Mouse (Mus musculus) thymus, postnatal 10 days (tissue): ENCODE measurements around the gene Srcin1.
A peak's percentile ranks its signal among the peaks of the same experiment; 100 is the strongest.

Experiments
- DNase-seq, 2 experiments: peaks; one replicate each; pipeline ENCODE4 v3.0.0; 2021; ENCODE audit warnings: low spot score in 2 of 2

Srcin1 gene

DNA sequence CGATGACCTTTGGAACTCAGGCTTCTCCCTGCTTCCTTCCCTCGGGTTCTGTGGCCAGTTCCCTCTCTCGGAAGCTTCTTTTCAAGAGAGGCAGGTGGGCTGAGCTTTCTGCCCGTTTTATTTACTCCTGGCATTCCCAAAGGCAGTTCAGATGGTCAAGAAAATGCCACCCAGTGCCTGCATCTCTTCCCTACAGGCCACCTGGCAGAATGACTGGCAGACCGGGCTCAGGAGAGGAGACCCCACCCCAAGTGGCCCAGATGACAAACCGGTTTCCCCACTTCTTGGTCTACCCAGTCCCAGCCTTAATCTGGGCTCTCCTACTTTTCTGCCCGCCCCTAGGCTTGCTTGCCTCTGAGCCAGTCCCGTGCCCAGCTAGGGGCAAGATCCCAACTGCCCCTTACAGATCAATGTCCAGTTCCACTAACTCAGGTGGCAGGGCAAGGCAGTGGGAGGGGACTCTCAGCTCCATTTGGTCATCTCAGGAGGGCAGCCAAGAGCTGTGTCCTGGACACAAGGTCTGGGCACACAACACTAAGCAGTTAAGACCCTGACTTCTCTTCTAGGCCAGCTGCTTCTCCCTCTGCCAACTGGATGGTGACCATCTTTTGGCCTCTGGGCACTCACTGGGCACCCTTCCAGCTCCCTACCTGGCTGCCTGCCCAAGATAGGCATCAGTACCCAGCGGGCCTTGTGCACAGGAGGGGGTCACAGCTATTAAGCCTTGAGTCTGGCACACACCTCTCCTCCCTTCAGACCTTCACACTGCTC, at the start of gene Srcin1:
Gene Srcin1, minus strand, starts transcription at position 51 of the 771 bp plus-strand sequence.
- DNase-seq: no peak

GRCm38 (mm10) chr11:97625551-97625950, 49.6 kb upstream of the Srcin1 start:
- DNase-seq: no peak

GRCm38 (mm10) chr11:97623166-97623565, 47.2 kb upstream of the Srcin1 start:
- no peak for DNase-seq

GRCm38 (mm10) chr11:97622440-97622839, 46.5 kb upstream of the Srcin1 start:
- DNase-seq: peak; percentile 18 to 62

GRCm38 (mm10) chr11:97619391-97619795, 43.4 kb upstream of the Srcin1 start:
- peak in 1 of 2 experiments; percentile 19 for DNase-seq

DNA sequence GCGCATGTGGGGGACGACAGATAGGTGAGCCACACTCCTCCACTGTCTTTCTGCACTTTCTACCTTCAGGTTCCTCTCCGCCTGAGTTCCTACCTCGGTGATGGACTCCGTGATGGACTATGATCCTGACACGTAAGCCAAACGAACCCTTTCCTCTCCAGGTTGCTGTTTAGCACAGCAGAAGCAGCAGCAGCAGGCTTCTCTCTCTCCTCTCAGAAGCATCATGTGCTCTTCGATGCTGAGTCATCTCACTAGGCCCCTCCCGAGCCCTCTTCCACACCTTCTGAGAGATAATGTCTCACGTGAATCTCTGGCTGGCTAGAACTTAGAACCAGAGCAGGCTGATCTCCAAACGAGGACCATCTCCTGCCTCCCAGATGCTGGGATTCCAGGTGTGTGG, 42.4 kb upstream of the Srcin1 start:
- no peak for DNase-seq

- no peak for DNase-seq
Observed at GRCm38 (mm10) chr11:97615276-97615675, 39.3 kb upstream of the Srcin1 start.

DNA sequence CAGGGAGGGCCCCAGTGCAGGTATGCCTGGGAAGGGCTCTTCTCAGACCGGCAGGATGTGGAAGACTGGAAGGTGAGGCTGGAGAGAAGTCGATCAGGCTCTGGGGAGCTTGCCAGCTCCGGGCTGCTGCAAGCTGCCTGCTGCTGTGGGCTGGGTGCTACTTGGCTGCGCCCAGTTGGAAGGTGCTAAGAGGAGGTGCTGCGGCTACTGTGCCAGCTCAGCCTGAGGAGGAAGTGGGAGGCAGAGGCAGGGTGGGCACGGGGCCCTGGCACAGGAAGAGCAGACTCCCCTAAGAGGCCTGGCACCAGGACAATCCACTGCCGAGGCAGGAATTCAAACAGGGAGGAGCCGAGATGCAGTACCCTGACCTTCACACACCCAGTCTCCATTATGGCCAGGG, 35.1 kb upstream of the Srcin1 start:
- DNase-seq: no peak

DNA sequence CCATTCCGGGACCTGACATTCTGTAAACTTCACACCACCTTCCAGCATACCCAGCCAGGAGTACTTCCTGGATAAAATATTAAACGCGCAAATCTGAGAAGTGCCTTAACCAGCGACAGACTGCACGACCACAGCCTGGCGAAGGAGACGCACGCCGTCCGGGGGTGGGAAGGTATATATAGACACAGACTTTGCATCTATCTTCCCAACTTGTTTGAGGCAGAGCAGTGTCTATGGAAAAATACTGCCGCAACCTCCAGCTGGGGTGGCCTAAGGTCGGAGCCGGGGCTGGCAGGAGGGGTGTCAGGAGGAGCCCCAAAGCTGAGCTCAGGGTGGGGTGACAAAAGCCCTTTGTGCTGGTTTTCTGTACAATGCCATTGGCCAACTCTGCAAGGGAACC, 33.8 kb upstream of the Srcin1 start:
- no peak for DNase-seq

DNA sequence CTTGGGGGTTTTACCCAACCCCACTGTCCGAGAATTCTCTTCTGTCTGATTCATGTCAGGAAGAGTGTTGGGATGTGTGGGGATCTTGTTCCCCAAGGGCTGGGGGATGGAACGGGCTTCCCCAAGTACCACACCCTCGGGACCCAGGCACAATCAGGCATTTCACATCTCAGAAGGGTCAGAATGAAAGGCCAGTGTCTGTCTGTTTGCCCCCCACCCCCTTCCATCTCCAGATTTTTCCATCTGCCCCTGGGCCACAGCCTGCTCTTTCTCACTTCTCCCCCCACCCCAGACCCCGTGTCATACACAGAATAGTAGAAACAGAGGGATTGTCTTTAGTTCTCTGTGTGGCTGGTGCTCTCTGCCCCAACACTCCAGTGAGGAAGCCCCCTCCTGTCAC, 32.9 kb upstream of the Srcin1 start:
- no peak for DNase-seq

DNA sequence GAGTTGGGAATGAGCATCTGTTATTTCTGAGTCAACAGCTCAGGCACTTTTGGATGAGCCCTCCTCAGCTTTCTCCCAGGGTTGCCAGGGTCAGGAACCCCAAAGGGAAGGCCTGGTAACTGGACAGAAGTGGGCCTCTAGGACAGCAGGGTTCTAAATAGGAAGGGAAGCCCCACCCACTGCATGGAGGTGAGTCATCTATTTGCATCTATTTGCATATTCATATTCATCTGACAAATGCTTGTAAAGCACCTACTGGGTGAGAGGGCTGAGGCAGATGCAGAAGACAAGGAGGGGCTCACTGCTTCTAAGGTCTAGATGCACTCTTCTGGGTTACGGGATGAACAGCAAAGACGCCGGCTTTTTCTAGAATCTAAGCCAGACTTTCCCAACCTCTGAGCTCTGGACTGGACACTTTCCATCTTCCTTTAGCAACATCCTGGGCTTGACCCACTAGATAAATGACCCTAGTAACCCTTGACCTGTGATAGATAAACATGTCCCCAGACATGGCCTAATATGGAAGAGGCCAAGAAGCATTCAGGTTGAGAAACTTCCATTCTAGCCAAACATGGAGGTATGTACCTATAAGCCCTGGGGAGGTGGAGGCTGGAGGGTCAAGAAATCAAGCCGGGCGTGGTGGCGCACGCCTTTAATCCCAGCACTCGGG, 31.2 kb upstream of the Srcin1 start:
- no peak for DNase-seq

DNA sequence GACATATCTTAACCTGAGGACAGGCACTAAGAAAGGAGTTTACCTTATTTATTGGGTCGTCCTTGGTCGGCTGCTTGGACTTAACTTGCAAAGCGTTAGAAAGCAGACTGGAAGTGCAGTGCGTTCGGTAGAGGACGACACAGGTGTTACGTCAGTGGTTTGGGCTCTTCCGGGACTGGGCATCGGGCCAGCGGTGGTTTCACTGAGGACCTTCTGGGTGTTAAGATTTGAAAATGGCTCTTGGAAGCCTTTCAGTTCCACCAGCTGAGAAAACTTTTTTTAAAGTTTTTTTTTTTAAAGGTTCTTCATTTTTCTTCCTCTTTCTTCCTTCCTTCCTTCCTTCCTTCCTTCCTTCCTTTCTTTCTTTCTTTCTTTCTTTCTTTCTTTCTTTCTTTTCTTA, 27.9 kb upstream of the Srcin1 start:
- DNase-seq: no peak

DNA sequence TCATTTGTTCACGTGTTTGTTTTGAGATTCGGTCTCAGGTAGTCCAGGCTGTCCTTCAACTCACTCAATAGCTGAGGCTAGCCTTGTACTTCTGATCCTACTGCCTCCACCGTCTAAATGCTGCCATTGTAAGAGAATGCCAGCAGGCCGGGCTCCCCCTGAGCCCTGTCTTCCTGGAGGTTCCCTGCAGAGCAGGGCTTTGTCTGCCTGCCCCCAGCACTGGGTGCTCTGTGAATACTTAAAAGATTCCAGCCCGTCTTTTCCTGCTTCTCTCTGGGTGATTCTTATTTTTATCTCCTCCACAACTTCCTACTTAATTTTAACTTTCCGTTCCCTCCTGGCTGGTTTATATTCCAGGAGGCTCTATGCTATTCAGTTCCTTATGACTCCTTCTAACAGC, 26.2 kb upstream of the Srcin1 start:
- DNase-seq: no peak

GRCm38 (mm10) chr11:97599104-97599503, 23.1 kb upstream of the Srcin1 start:
- no peak for DNase-seq

GRCm38 (mm10) chr11:97597945-97598691, 22.1 kb upstream of the Srcin1 start:
- DNase-seq: no peak

DNA sequence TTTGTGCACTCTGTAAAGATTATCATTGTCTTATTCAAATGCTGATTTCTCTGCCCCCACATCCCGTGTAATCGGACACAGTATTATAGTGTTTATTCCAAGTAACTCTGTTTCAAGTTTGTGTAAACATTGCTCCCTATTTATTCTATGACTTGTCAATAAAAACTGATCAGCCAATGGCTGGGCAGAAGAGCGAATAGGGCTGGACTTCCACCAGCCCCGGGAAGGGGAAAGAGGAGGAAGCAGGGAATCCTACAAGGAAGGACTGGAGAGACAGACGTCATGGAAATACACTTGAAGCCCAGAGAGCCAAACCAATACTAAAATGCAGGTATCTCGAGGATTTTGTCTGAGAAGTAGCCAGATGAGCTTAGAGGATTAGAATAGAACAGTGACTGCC, 18.1 kb upstream of the Srcin1 start:
- no peak for DNase-seq

DNA sequence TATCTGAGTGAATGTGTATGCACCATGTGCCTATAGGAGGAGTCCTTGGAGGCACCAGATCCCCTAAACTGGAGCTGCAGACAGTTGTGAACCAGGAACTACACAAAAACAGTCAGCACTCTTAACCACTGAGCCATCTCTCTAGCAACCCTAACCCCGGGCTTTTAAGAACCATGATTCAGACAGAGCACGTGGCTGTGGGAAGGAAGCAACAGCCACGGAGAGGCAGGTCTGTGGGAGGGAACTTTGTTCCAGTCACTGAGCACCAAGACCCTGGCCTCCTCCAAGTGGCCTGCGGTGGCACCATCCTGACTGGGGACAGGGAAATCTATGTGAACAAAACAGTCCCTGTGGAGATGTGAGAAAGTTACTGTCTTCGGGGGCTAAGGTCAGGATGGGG, 15.9 kb upstream of the Srcin1 start:
- DNase-seq: no peak

DNA sequence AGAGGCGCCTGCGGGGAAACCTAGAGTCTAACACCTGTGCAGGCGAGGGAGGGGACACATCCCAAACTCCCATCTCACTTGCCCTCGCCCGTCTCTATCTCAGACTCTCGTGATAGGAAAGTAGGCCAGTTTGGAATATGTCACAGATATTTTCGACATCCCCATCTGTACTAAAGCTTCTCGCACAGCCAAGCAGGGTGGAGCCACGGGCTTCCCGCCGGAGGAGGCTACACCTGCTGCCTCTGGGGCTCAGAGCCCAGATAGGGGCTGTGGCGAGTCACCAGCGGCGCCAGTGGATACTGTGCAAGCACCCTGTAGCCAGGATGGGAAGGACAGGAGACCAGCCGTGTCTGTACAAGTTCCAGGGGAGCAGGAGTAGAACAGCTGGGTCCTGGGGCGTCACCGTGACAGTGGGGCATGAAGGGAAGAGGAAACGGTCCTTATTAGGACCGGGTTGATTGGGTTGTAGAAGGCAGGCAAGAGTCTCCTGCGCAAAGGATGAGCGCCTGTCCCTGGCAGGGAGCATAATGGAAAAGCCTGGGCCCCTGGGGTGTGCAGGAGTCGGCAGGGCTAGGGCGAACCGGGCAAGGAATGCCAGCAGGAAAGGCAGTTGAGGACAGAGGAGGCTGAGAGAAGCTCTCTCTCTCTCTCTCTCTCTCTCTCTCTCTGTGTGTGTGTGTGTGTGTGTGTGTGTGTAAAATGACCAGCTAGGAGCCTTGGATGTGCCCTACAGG, 14.4 kb upstream of the Srcin1 start:
- DNase-seq: no peak

- no peak for DNase-seq
Observed at GRCm38 (mm10) chr11:97589216-97589615, 13.2 kb upstream of the Srcin1 start.

DNA sequence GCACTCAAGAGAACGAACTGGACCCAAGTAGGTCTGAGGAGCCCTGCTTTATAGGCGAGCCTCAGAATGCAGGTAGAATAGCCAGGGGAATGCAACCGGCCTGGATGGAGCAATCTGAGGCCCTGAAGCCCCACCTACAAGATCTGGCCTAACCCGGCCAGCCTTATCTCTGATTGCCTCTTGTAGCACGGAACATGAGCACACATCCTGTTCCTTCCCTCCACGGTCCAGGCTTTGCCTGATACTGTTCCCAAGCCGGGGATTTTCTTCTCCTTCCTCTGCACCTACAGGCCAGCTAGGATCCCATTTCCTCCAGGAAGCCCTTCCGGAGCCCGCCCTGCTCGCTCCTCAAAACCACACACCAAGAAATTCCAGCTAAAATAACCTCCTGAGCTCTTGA, 9.9 kb upstream of the Srcin1 start:
- no peak for DNase-seq

DNA sequence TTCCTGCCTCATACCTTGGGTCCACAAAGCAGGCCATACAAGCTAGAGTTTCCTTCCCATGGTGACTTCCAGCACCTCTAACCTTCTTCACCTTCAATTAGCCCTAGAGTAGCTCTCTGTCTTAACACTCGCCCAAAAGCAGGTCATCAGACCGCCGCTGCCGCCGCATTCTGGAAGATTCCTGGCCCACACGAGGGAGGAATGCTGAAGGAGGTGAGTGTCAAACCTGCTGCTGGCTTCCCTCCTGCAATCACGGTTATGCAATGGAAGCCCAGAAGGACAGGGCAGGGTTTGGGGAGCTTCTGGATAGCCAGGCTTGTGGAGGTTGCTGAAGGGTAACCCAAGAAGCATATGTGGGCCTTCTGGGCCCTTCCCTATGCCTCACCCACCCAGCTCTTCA, 8.5 kb upstream of the Srcin1 start:
- DNase-seq: no peak
